Comparison of ENCODE assay signal across 8 mouse cellular contexts in genomic region chr7:75983029-75983808, GRCm38 (mm10).
DNase-seq lines count a peak whose midpoint lies in the region; ATAC-seq and TF ChIP-seq lines count a peak whose summit lies in the region.

No protein-coding gene starts in this region.

- peak overlapping the region; percentile 77 for H3K27ac ChIP-seq in forebrain, embryonic 14.5 days (ENCODE audit: low read depth, low read length)
- H3K27ac ChIP-seq in intestine, postnatal 0 days (ENCODE audit: low read depth, low read length), result no peak overlapping the region

- no peak overlapping the region for H3K9ac ChIP-seq in forebrain, embryonic 14.5 days (ENCODE audit: low read length)
- H3K9ac ChIP-seq in intestine, postnatal 0 days (ENCODE audit: low read depth, low read length), result no peak overlapping the region

- peak; percentile 95 for ATAC-seq in forebrain, embryonic 14.5 days
- ATAC-seq in intestine, postnatal 0 days, result no peak

- WGBS in forebrain, embryonic 14.5 days, result 1% methylated on average over 23 of the region's 23 CpGs
- 26% methylated on average over 21 of the region's 23 CpGs for WGBS in intestine, postnatal 0 days

- no peak overlapping the region for H3K4me3 ChIP-seq in forebrain, embryonic 14.5 days (ENCODE audit: low read depth, low read length)
- no peak overlapping the region for H3K4me3 ChIP-seq in intestine, postnatal 0 days (ENCODE audit: low read depth, low read length)

- no peaks in the 10 kb centered on the region for H3K9me3 ChIP-seq in forebrain, embryonic 14.5 days (replicated peaks; ENCODE audit: control insufficient read depth, low read length)
- no peaks in the 10 kb centered on the region for H3K9me3 ChIP-seq in intestine, postnatal 0 days (ENCODE audit: control insufficient read depth)

- TF ChIP-seq CTCF in intestine, postnatal 0 days (IDR thresholded peaks at IDR 0.05; ENCODE audit: low read depth), result no peak

- no peaks in the 10 kb centered on the region for H3K36me3 ChIP-seq in forebrain, embryonic 14.5 days (ENCODE audit: control insufficient read depth, insufficient read depth, low read length)
- H3K36me3 ChIP-seq in intestine, postnatal 0 days (ENCODE audit: control insufficient read depth, insufficient read depth), result no peaks in the 10 kb centered on the region

- DNase-seq in left cerebral cortex, adult 18-20 months (ENCODE audit: low spot score in 2 of 2), result peak; percentile 15 to 17
- DNase-seq in left cerebral cortex, adult 11 months (ENCODE audit: low spot score), result no peak
- peak; percentile 92 for DNase-seq in forebrain, embryonic 14.5 days (ENCODE audit: low spot score)
- DNase-seq in left cerebral cortex, postnatal 4 days, result peak; percentile 75
- DNase-seq in right cerebral cortex, postnatal 14 days, result peak; percentile 39
- no peak for DNase-seq in heart, postnatal 14 days
- DNase-seq in urinary bladder, adult 18-20 months (ENCODE audit: low spot score in 2 of 2), result no peak

- peak overlapping the region; percentile 45 for H3K4me2 ChIP-seq in forebrain, embryonic 14.5 days (ENCODE audit: low read length)
- no peak overlapping the region for H3K4me2 ChIP-seq in intestine, postnatal 0 days (replicated peaks; ENCODE audit: low read depth)

- intact Hi-C loops in left cerebral cortex, postnatal 4 days (cut with DNase I), result no loop called here
- intact Hi-C loops in heart, postnatal 14 days (cut with DNase I), result no loop called here

- no peaks in the 10 kb centered on the region for H3K27me3 ChIP-seq in forebrain, embryonic 14.5 days (replicated peaks; ENCODE audit: control insufficient read depth, insufficient read depth, low read length)
- no peaks in the 10 kb centered on the region for H3K27me3 ChIP-seq in intestine, postnatal 0 days (replicated peaks; ENCODE audit: control insufficient read depth, insufficient read depth, low read length)

- H3K4me1 ChIP-seq in forebrain, embryonic 14.5 days (ENCODE audit: control insufficient read depth, insufficient read depth, low read length), result peaks cover 12% of the 10 kb centered on the region
- H3K4me1 ChIP-seq in intestine, postnatal 0 days (replicated peaks; ENCODE audit: control insufficient read depth, insufficient read depth, low read length), result no peaks in the 10 kb centered on the region

Comparison
In these comparisons a context has a peak if more than half of its experiments do, and no peak if none do; other contexts are left out.
1. DNase-seq: peak in left cerebral cortex, adult 18-20 months (2 of 2), forebrain, embryonic 14.5 days (single experiment), left cerebral cortex, postnatal 4 days (single experiment) and right cerebral cortex, postnatal 14 days (single experiment); none in left cerebral cortex, adult 11 months (single experiment), heart, postnatal 14 days (0 of 2) and urinary bladder, adult 18-20 months (0 of 2).